Mouse (Mus musculus): ENCODE data around the gene Prkcsh. TPM values are rescaled to one million over a fixed set of nuclear protein-coding genes. Genes with fewer than 3 reads are reported as not detected.
A peak's percentile ranks its signal among the peaks of the same experiment; 100 is the strongest.

The Prkcsh gene
- polyA plus RNA-seq, 1 experiment from 2014 or later = 102 TPM

- WGBS = 30% methylated on average over 2 of the region's 2 CpGs
- Histone ChIP-seq H3K27me3 (ENCODE audit: control insufficient read depth, insufficient read depth, low read length) (no peaks in the 10 kb centered on the region; the same call in 1 of the 2 replicates), H3K9ac (ENCODE audit: low read length) (no peak overlapping the region), H3K9me3 (replicated peaks; ENCODE audit: control insufficient read depth, low read length) (no peaks in the 10 kb centered on the region), H3K4me2 (ENCODE audit: low read depth, low read length) (no peak overlapping the region), H3K4me1 (ENCODE audit: control insufficient read depth, insufficient read depth, low read length) (no peaks in the 10 kb centered on the region), H3K36me3 (ENCODE audit: control insufficient read depth, insufficient read depth, low read length) (no peaks in the 10 kb centered on the region), H3K4me3 (replicated peaks; ENCODE audit: low read length) (no peak overlapping the region), H3K27ac (ENCODE audit: low read length) (no peak overlapping the region)
- ATAC-seq (ENCODE audit: insufficient read depth, low FRiP score) = no peak
Observed at GRCm38 (mm10) chr9:21977972-21978371, 24.6 kb upstream of the Prkcsh start.

GRCm38 (mm10) chr9:21978398-21979128, 24.0 kb upstream of the Prkcsh start:
- no peak for ATAC-seq (ENCODE audit: insufficient read depth, low FRiP score)
- H3K27me3 ChIP-seq (ENCODE audit: control insufficient read depth, insufficient read depth, low read length) = no peaks in the 10 kb centered on the region; the same call in 1 of the 2 replicates
- no peaks in the 10 kb centered on the region for H3K9me3 ChIP-seq (replicated peaks; ENCODE audit: control insufficient read depth, low read length)
- no peak overlapping the region for H3K4me2 ChIP-seq (ENCODE audit: low read depth, low read length)
- no peaks in the 10 kb centered on the region for H3K36me3 ChIP-seq (ENCODE audit: control insufficient read depth, insufficient read depth, low read length)
- 92% methylated on average over 4 of the region's 4 CpGs for WGBS
- H3K4me1 ChIP-seq (ENCODE audit: control insufficient read depth, insufficient read depth, low read length) = no peaks in the 10 kb centered on the region
- no peak overlapping the region for H3K4me3 ChIP-seq (replicated peaks; ENCODE audit: low read length)
- H3K9ac ChIP-seq (ENCODE audit: low read length) = no peak overlapping the region
- H3K27ac ChIP-seq (ENCODE audit: low read length) = no peak overlapping the region

DNA sequence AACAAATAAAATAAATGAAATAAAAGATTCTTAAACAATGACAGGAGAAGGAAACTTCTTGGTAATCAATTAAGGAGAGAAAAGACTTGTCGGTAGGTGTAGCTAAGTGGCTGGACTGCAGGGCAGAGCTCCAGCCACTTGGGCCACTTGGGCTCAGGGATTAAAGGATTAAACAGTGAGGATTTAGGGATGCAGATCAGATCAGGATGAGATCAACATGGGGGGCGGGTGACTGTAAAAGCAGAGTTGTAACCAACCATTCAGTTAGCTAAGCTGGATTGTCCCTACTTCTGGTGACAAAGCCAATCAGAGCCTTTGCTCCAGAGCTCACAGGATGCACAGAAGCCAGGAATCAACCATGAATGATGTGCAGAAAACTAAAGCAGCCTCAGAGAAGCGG, 18.7 kb upstream of the Prkcsh start:
- Histone ChIP-seq H3K9me3 (replicated peaks; ENCODE audit: control insufficient read depth, low read length) (no peaks in the 10 kb centered on the region), H3K36me3 (ENCODE audit: control insufficient read depth, insufficient read depth, low read length) (no peaks in the 10 kb centered on the region), H3K9ac (ENCODE audit: low read length) (no peak overlapping the region), H3K4me2 (ENCODE audit: low read depth, low read length) (no peak overlapping the region), H3K27me3 (ENCODE audit: control insufficient read depth, insufficient read depth, low read length) (peaks cover 23% of the 10 kb centered on the region), H3K27ac (ENCODE audit: low read length) (no peak overlapping the region), H3K4me3 (replicated peaks; ENCODE audit: low read length) (no peak overlapping the region), H3K4me1 (ENCODE audit: control insufficient read depth, insufficient read depth, low read length) (0 out of 2 replicates have a peak, but pooled peaks cover 9% of the 10 kb centered on the region)
- WGBS = 24% methylated on average over 3 of the region's 3 CpGs
- no peak for ATAC-seq (ENCODE audit: insufficient read depth, low FRiP score)

DNA sequence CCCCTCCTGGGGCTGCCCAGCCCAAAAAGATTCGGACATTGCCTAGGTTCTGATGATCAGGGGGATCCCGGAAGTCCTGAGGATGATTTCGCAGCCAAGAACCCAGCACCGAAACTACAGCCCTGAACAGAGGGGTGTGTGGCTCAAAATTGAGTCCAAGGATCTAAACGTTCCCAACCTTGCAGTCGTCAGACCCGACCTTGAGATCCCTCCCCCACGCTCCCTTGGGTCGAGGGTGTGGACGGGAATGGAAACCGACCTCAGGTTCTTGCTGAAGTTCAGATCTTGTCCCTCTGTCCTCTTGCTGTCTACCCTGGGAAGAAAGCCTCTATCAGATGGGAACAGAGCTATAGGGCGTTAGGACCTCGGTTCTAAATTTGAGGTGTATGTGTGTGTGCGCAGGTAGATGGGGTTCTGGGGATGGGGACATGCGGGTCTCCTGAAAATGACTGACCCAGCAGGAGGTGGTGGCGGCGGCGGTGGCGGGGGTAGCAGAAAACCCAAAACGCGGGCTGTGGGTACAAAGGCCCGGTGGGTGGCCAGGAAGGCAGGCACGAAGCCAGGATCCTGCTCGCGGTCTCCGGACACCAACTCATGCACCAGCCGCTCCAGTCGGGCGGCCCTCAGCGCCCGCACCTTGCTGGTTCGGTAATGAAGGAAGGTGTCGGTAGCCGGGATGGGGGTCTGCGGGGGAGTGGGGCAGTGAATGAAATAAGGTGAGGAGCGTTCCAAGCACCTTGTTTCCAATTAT, 14.8 kb upstream of the Prkcsh start:
- H3K9ac ChIP-seq (ENCODE audit: low read length) = no peak overlapping the region
- H3K4me1 ChIP-seq (ENCODE audit: control insufficient read depth, insufficient read depth, low read length) = peaks cover 15% of the 10 kb centered on the region
- H3K4me2 ChIP-seq (ENCODE audit: low read depth, low read length) = peak overlapping the region; percentile 77
- no peaks in the 10 kb centered on the region for H3K9me3 ChIP-seq (replicated peaks; ENCODE audit: control insufficient read depth, low read length)
- no peak overlapping the region for H3K27ac ChIP-seq (ENCODE audit: low read length)
- ATAC-seq (ENCODE audit: insufficient read depth, low FRiP score) = no peak
- WGBS = 11% methylated on average over 36 of the region's 36 CpGs
- no peaks in the 10 kb centered on the region for H3K36me3 ChIP-seq (ENCODE audit: control insufficient read depth, insufficient read depth, low read length)
- peak overlapping the region; percentile 52 for H3K4me3 ChIP-seq (replicated peaks; ENCODE audit: low read length)
- H3K27me3 ChIP-seq (ENCODE audit: control insufficient read depth, insufficient read depth, low read length) = peaks cover 58% of the 10 kb centered on the region

DNA sequence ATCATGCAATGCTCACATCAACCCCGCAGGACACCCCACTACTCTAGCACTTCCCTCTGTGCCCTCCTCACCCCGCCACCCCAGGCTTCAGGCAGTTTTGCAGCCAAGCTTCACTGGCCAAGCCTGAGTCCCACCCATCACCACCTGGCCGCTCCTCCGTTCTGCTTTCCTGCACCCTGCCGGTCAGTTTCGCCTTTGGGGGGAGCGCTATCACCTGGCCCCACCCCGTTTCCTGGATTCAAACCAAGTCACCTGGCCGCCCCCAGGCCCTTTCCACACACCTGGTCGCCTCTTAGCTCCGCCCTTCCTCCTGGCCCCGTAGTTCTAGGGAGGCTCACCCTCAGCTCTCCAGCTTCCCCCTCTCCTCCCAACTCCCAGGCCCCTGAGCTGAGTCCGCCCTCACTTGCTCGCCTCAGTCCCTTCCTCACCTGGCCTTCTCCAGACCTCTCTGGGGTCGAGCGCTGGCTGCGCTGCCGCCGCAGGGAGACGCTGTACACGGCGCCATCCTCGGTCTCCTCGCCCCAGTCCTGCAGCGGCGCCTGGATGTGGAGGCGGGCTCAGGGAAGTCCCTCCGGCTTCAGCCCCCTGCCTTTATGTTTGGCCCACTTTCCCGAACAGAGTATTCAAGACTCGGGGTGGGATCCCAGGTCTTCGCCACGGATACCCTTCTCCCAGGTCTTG, 14.0 kb upstream of the Prkcsh start:
- ATAC-seq (ENCODE audit: insufficient read depth, low FRiP score) = peak; percentile 54; the same call in 1 of the 2 replicates
- WGBS = 1% methylated on average over 32 of the region's 32 CpGs
- Histone ChIP-seq H3K4me3 (replicated peaks; ENCODE audit: low read length) (peak overlapping the region; percentile 52), H3K27me3 (ENCODE audit: control insufficient read depth, insufficient read depth, low read length) (peaks cover 58% of the 10 kb centered on the region), H3K9ac (ENCODE audit: low read length) (peak overlapping the region; percentile 66), H3K27ac (ENCODE audit: low read length) (no peak overlapping the region), H3K4me2 (ENCODE audit: low read depth, low read length) (peak overlapping the region; percentile 77), H3K9me3 (replicated peaks; ENCODE audit: control insufficient read depth, low read length) (no peaks in the 10 kb centered on the region), H3K4me1 (ENCODE audit: control insufficient read depth, insufficient read depth, low read length) (peaks cover 15% of the 10 kb centered on the region), H3K36me3 (ENCODE audit: control insufficient read depth, insufficient read depth, low read length) (no peaks in the 10 kb centered on the region)

- peak within 1 kb of the TSS; percentile 52 for H3K4me3 ChIP-seq (replicated peaks; ENCODE audit: low read length)
- peaks cover 58% of the 10 kb centered on the region for H3K27me3 ChIP-seq (ENCODE audit: control insufficient read depth, insufficient read depth, low read length)
- H3K4me1 ChIP-seq (ENCODE audit: control insufficient read depth, insufficient read depth, low read length) = peaks cover 15% of the 10 kb centered on the region
- peak; percentile 65 for ATAC-seq (ENCODE audit: insufficient read depth, low FRiP score)
- no peaks in the 10 kb centered on the region for H3K9me3 ChIP-seq (replicated peaks; ENCODE audit: control insufficient read depth, low read length)
- peak within 1 kb of the TSS; percentile 66 for H3K9ac ChIP-seq (ENCODE audit: low read length)
- peak within 1 kb of the TSS; percentile 77 for H3K4me2 ChIP-seq (ENCODE audit: low read depth, low read length)
- H3K36me3 ChIP-seq (ENCODE audit: control insufficient read depth, insufficient read depth, low read length) = no peaks in the 10 kb centered on the region
- WGBS = 2% methylated on average over 41 of the region's 42 CpGs
- H3K27ac ChIP-seq (ENCODE audit: low read length) = no peak within 1 kb of the TSS
Observed at GRCm38 (mm10) chr9:21989230-21990110, 13.1 kb upstream of the Prkcsh start, which contains the start of gene Rgl3. TSS of gene Rgl3 (minus strand) at chr9:21989446.

GRCm38 (mm10) chr9:21992227-21992626, 10.4 kb upstream of the Prkcsh start:
- Histone ChIP-seq H3K9me3 (replicated peaks; ENCODE audit: control insufficient read depth, low read length) (no peaks in the 10 kb centered on the region), H3K4me2 (ENCODE audit: low read depth, low read length) (no peak overlapping the region), H3K4me3 (replicated peaks; ENCODE audit: low read length) (no peak overlapping the region), H3K4me1 (ENCODE audit: control insufficient read depth, insufficient read depth, low read length) (peaks cover 15% of the 10 kb centered on the region), H3K9ac (ENCODE audit: low read length) (no peak overlapping the region), H3K36me3 (ENCODE audit: control insufficient read depth, insufficient read depth, low read length) (no peaks in the 10 kb centered on the region), H3K27me3 (ENCODE audit: control insufficient read depth, insufficient read depth, low read length) (peaks cover 51% of the 10 kb centered on the region), H3K27ac (ENCODE audit: low read length) (no peak overlapping the region)
- ATAC-seq (ENCODE audit: insufficient read depth, low FRiP score) = no peak
- WGBS = 71% methylated on average over 4 of the region's 4 CpGs

DNA sequence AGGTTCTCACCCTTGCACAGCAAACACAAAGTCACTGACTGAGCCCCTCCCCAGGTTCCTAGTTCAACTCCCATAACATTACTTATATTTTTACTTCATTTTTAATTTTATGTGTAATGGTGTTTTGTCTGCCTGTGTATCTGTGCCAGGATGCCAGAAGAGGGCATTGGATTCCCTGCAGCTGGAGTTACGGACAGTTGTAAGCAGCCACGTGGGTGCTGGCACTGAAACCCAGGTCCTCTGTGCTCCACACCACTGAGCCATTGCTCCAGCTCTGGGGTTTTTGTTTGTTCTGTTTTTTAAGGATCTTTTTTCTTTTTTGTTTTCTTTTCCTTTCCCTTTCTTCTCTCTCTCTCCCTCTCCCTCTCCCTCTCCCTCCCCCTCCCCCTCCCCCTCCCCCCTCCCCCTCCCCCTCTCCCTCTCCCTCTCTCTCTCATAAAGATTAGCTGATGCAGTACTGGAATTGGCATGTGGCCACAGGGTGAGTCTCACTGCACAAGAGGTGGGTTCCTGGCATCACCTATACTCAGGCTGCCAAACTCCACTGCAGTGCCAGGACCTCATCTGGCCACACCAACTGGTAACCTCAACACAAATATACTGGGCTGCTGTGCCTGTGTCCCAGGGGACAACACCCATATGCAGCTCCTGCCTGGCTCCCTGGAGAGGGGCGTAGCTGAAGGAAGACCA, 6.3 kb upstream of the Prkcsh start:
- ATAC-seq (ENCODE audit: insufficient read depth, low FRiP score) = no peak
- Histone ChIP-seq H3K4me1 (ENCODE audit: control insufficient read depth, insufficient read depth, low read length) (no peaks in the 10 kb centered on the region), H3K4me2 (ENCODE audit: low read depth, low read length) (no peak overlapping the region), H3K4me3 (replicated peaks; ENCODE audit: low read length) (no peak overlapping the region), H3K36me3 (ENCODE audit: control insufficient read depth, insufficient read depth, low read length) (no peaks in the 10 kb centered on the region), H3K27ac (ENCODE audit: low read length) (no peak overlapping the region), H3K9ac (ENCODE audit: low read length) (no peak overlapping the region), H3K27me3 (ENCODE audit: control insufficient read depth, insufficient read depth, low read length) (peaks cover 11% of the 10 kb centered on the region), H3K9me3 (replicated peaks; ENCODE audit: control insufficient read depth, low read length) (no peaks in the 10 kb centered on the region)
- WGBS = 76% methylated on average over 3 of the region's 3 CpGs
